Mouse (Mus musculus) liver, embryonic 12.5 days (tissue): ENCODE results near the gene Gspt1. TPM values are rescaled to one million over a fixed set of nuclear protein-coding genes. Genes with fewer than 3 reads are reported as not detected.

Source experiments
- ATAC-seq: fragments of 200-750 bp; cut with Nextera tagmentation; 2 replicates; pipeline ENCODE4 v1.8.0; 2017; ENCODE audit warnings: moderate number of reproducible peaks, mild to moderate bottlenecking, moderate library complexity
- H3K27ac ChIP-seq: fragments of 300-500 bp; sonication (generic); 2 replicates; pipeline ENCODE4 v1.5.1; 2016; ENCODE audit warnings: mild to moderate bottlenecking
- H3K27me3 ChIP-seq: fragments of 300-500 bp; sonication (generic); replicated peaks from 2 replicates; pipeline ENCODE4 v1.6.1; 2016; ENCODE audit warnings: mild to moderate bottlenecking, moderate library complexity
- H3K36me3 ChIP-seq: fragments of 300-500 bp; sonication (generic); 2 replicates; pipeline ENCODE4 v1.6.1; 2016; ENCODE audit warnings: mild to moderate bottlenecking, moderate library complexity
- H3K4me1 ChIP-seq: fragments of 300-500 bp; sonication (generic); 2 replicates; pipeline ENCODE4 v1.6.1; 2016
- H3K4me2 ChIP-seq: fragments of 300-500 bp; sonication (generic); 2 replicates; pipeline ENCODE4 v1.6.1; 2016; ENCODE audit warnings: mild to moderate bottlenecking, moderate library complexity
- H3K4me3 ChIP-seq: fragments of 300-500 bp; sonication (generic); 2 replicates; pipeline ENCODE4 v1.5.1; 2016; ENCODE audit warnings: mild to moderate bottlenecking, moderate library complexity
- H3K9ac ChIP-seq: fragments of 300-500 bp; sonication (generic); 2 replicates; pipeline ENCODE4 v1.6.1; 2016; ENCODE audit warnings: mild to moderate bottlenecking, moderate library complexity
- H3K9me3 ChIP-seq: fragments of 300-500 bp; sonication (generic); replicated peaks from 2 replicates; pipeline ENCODE4 v1.6.1; 2016; ENCODE audit warnings: mild to moderate bottlenecking, moderate library complexity
- WGBS: fragments of 180-500 bp; shearing (Covaris S2); methylation state at CpG from one replicate; pipeline ENCODE4 v1.1.7; 2016; ENCODE audit not compliant: insufficient replicate concordance; 5-methylcytosine and 5-hydroxymethylcytosine counted together
- polyA plus RNA-seq: library from polyadenylated mRNA; unstranded; fragments of >200 nt; fragmentation: Nextera tagmentation; extraction: Ambion mirVana; gene quantifications from 2 replicates; pipeline ENCODE4 v1.2.1, GENCODE M21; 2016

The Gspt1 gene
- polyA plus RNA-seq, 1 experiment from 2014 or later, result 103 TPM

- peaks cover 64% of the 10 kb centered on the region for H3K36me3 ChIP-seq
- no peaks in the 10 kb centered on the region for H3K27me3 ChIP-seq
- peak overlapping the region; percentile 77 for H3K4me3 ChIP-seq
- H3K27ac ChIP-seq, result 0 out of 2 replicates have a peak overlapping the region, but pooled peaks have one; percentile 0
- no peak for ATAC-seq
- H3K4me2 ChIP-seq, result peak overlapping the region; percentile 91
- WGBS, result 42% methylated on average over 6 of the region's 6 CpGs
- no peaks in the 10 kb centered on the region for H3K9me3 ChIP-seq
- H3K4me1 ChIP-seq, result peaks cover 43% of the 10 kb centered on the region
- H3K9ac ChIP-seq, result peak overlapping the region; percentile 84
These were observed 52.3 kb downstream of the Gspt1 start for GRCm38 (mm10) chr16:11201740-11202394.

- H3K9ac ChIP-seq, result no peak overlapping the region
- H3K4me1 ChIP-seq, result peaks cover 37% of the 10 kb centered on the region
- H3K9me3 ChIP-seq, result no peaks in the 10 kb centered on the region
- ATAC-seq, result no peak
- no peaks in the 10 kb centered on the region for H3K27me3 ChIP-seq
- H3K27ac ChIP-seq, result no peak overlapping the region
- 80% methylated on average over 3 of the region's 3 CpGs for WGBS
- peaks cover 67% of the 10 kb centered on the region for H3K36me3 ChIP-seq
- no peak overlapping the region for H3K4me3 ChIP-seq
- no peak overlapping the region for H3K4me2 ChIP-seq
These were observed 53.9 kb downstream of the Gspt1 start for GRCm38 (mm10) chr16:11200247-11200646.

GRCm38 (mm10) chr16:11198467-11198866 is 55.7 kb downstream of the Gspt1 start:
- Histone ChIP-seq H3K36me3 (peaks cover 84% of the 10 kb centered on the region), H3K27ac (no peak overlapping the region; the same call in 1 of the 2 replicates), H3K4me2 (peak overlapping the region; percentile 2; the same call in 1 of the 2 replicates), H3K9me3 (no peaks in the 10 kb centered on the region), H3K9ac (no peak overlapping the region), H3K4me1 (peaks cover 23% of the 10 kb centered on the region), H3K4me3 (no peak overlapping the region), H3K27me3 (no peaks in the 10 kb centered on the region)
- 67% methylated on average over 2 of the region's 2 CpGs for WGBS
- peak; percentile 60 for ATAC-seq

- H3K4me2 ChIP-seq, result no peak overlapping the region
- 86% methylated on average over 4 of the region's 4 CpGs for WGBS
- peaks cover 23% of the 10 kb centered on the region for H3K4me1 ChIP-seq
- H3K4me3 ChIP-seq, result no peak overlapping the region
- no peaks in the 10 kb centered on the region for H3K27me3 ChIP-seq
- H3K9me3 ChIP-seq, result no peaks in the 10 kb centered on the region
- H3K27ac ChIP-seq, result no peak overlapping the region
- peaks cover 99% of the 10 kb centered on the region for H3K36me3 ChIP-seq
- ATAC-seq, result no peak
- H3K9ac ChIP-seq, result no peak overlapping the region
These were observed 57.1 kb downstream of the Gspt1 start for GRCm38 (mm10) chr16:11197052-11197451.

- H3K9ac ChIP-seq, result no peak overlapping the region
- H3K4me2 ChIP-seq, result no peak overlapping the region
- no peak for ATAC-seq
- 89% methylated on average over 2 of the region's 2 CpGs for WGBS
- H3K27ac ChIP-seq, result no peak overlapping the region
- H3K4me3 ChIP-seq, result no peak overlapping the region
- H3K4me1 ChIP-seq, result peaks cover 9% of the 10 kb centered on the region
- H3K9me3 ChIP-seq, result no peaks in the 10 kb centered on the region
- no peaks in the 10 kb centered on the region for H3K27me3 ChIP-seq
- H3K36me3 ChIP-seq, result peaks cover 66% of the 10 kb centered on the region
These were observed 60.9 kb downstream of the Gspt1 start for GRCm38 (mm10) chr16:11193231-11193630.

GRCm38 (mm10) chr16:11190150-11190549 is 64.0 kb downstream of the Gspt1 start:
- Histone ChIP-seq H3K4me2 (no peak overlapping the region), H3K36me3 (peaks cover 35% of the 10 kb centered on the region), H3K9ac (no peak overlapping the region)

GRCm38 (mm10) chr16:11177404-11177803 is 76.7 kb downstream of the Gspt1 start:
- no peaks in the 10 kb centered on the region for H3K9me3 ChIP-seq

More at GRCm38 (mm10) chr16:11190150-11190549, 64.0 kb downstream of the Gspt1 start:
- 76% methylated on average over 7 of the region's 7 CpGs for WGBS
- ATAC-seq, result no peak
- Histone ChIP-seq H3K27me3 (no peaks in the 10 kb centered on the region), H3K4me3 (no peak overlapping the region), H3K9me3 (no peaks in the 10 kb centered on the region), H3K4me1 (peaks cover 5% of the 10 kb centered on the region; the same call in 1 of the 2 replicates), H3K27ac (no peak overlapping the region)

GRCm38 (mm10) chr16:11176884-11177244 is 77.3 kb downstream of the Gspt1 start:
- Histone ChIP-seq H3K4me3 (peak overlapping the region; percentile 87), H3K9me3 (no peaks in the 10 kb centered on the region), H3K4me2 (peak overlapping the region; percentile 84), H3K27ac (peak overlapping the region; percentile 92), H3K9ac (peak overlapping the region; percentile 89), H3K27me3 (no peaks in the 10 kb centered on the region), H3K4me1 (peaks cover 39% of the 10 kb centered on the region), H3K36me3 (peaks cover 3% of the 10 kb centered on the region; the same call in 1 of the 2 replicates)
- ATAC-seq, result no peak
- whole genome bisulfite sequencing, result 5% methylated on average over 4 of the region's 4 CpGs

More at GRCm38 (mm10) chr16:11177404-11177803, 76.7 kb downstream of the Gspt1 start:
- H3K4me1 ChIP-seq, result peaks cover 35% of the 10 kb centered on the region
- no peak for ATAC-seq
- H3K27me3 ChIP-seq, result no peaks in the 10 kb centered on the region
- peak overlapping the region; percentile 84 for H3K4me2 ChIP-seq
- H3K27ac ChIP-seq, result no peak overlapping the region
- no peak overlapping the region; the same call in 1 of the 2 replicates for H3K9ac ChIP-seq
- WGBS, result 58% methylated on average over 2 of the region's 2 CpGs
- peaks cover 3% of the 10 kb centered on the region; the same call in 1 of the 2 replicates for H3K36me3 ChIP-seq
- no peak overlapping the region for H3K4me3 ChIP-seq

GRCm38 (mm10) chr16:11176208-11176883 is 77.8 kb downstream of the Gspt1 start, which contains the start of gene Zc3h7a:
TSS of gene Zc3h7a (minus strand) at chr16:11176393.
- H3K4me1 ChIP-seq, result peaks cover 45% of the 10 kb centered on the region
- H3K9ac ChIP-seq, result peak within 1 kb of the TSS; percentile 89
- peak within 1 kb of the TSS; percentile 84 for H3K4me2 ChIP-seq
- H3K27ac ChIP-seq, result peak within 1 kb of the TSS; percentile 92
- H3K36me3 ChIP-seq, result peaks cover 3% of the 10 kb centered on the region; the same call in 1 of the 2 replicates
- peak; percentile 94 for ATAC-seq
- H3K9me3 ChIP-seq, result no peaks in the 10 kb centered on the region
- WGBS, result under 1% methylated on average over 56 of the region's 57 CpGs
- peak within 1 kb of the TSS; percentile 87 for H3K4me3 ChIP-seq
- H3K27me3 ChIP-seq, result no peaks in the 10 kb centered on the region

- ATAC-seq, result peak; percentile 64
- H3K9ac ChIP-seq, result peak overlapping the region; percentile 89
- peak overlapping the region; percentile 87 for H3K4me3 ChIP-seq
- peaks cover 51% of the 10 kb centered on the region for H3K4me1 ChIP-seq
- H3K4me2 ChIP-seq, result peak overlapping the region; percentile 84
- under 1% methylated on average over 72 of the region's 72 CpGs for WGBS
- no peaks in the 10 kb centered on the region for H3K9me3 ChIP-seq
- peak overlapping the region; percentile 92 for H3K27ac ChIP-seq
- H3K27me3 ChIP-seq, result no peaks in the 10 kb centered on the region
- peaks cover 3% of the 10 kb centered on the region; the same call in 1 of the 2 replicates for H3K36me3 ChIP-seq
These were observed 78.5 kb downstream of the Gspt1 start for GRCm38 (mm10) chr16:11175489-11176207.

- Histone ChIP-seq H3K36me3 (peaks cover 3% of the 10 kb centered on the region; the same call in 1 of the 2 replicates), H3K27ac (peak overlapping the region; percentile 92), H3K9ac (peak overlapping the region; percentile 89), H3K9me3 (no peaks in the 10 kb centered on the region), H3K4me3 (peak overlapping the region; percentile 87), H3K4me2 (peak overlapping the region; percentile 84), H3K4me1 (peaks cover 51% of the 10 kb centered on the region), H3K27me3 (no peaks in the 10 kb centered on the region)
- no peak for ATAC-seq
- WGBS, result 6% methylated on average over 9 of the region's 9 CpGs
These were observed 79.0 kb downstream of the Gspt1 start for GRCm38 (mm10) chr16:11175100-11175488.
